Comparison of ENCODE assay signal across 8 mouse cellular contexts in the genomic region with DNA sequence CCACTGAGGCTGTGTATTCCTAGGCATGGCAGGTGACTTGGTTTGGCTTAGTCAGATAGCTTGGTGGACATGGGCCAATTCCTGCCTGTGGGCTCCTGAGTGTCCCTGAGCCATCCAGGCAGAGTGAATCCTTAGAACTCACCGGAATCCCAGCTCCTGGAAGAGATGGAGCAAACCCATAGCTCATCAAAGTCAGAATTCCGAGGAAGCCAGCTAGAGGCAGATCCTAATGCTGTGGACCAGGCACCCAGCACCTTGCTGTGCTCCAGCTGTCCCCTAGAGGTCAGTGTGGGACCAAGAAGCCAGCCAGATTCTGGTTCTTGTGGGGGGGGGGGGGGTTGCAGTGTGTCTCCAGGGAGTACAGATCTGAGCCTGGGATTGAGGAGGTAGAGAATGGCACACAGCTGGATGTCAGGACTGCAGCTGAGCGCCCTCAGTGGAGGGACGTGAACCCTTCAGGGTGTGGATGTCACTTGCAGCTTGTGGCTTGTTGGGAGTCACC. TPM values are rescaled to one million over a fixed set of nuclear protein-coding genes. Genes with fewer than 3 reads are reported as not detected.
DNase-seq lines count a peak whose midpoint lies in the region; ATAC-seq and TF ChIP-seq lines count a peak whose summit lies in the region.

No protein-coding gene starts in this region.

- no peak overlapping the region for H3K27ac ChIP-seq in bone marrow macrophage, adult 2 months (ENCODE audit: insufficient read depth, low read depth, low read length)
- H3K27ac ChIP-seq in hindbrain, embryonic 13.5 days = no peak overlapping the region
- H3K27ac ChIP-seq in midbrain, embryonic 16.5 days (ENCODE audit: low read length) = no peak overlapping the region

- H3K4me3 ChIP-seq in bone marrow macrophage, adult 2 months (ENCODE audit: insufficient read depth, low read length) = no peak overlapping the region
- no peak overlapping the region for H3K4me3 ChIP-seq in hindbrain, embryonic 13.5 days
- no peak overlapping the region for H3K4me3 ChIP-seq in midbrain, embryonic 16.5 days (ENCODE audit: low read depth, low read length)

- peaks cover 51% of the 10 kb centered on the region for H3K36me3 ChIP-seq in hindbrain, embryonic 13.5 days
- H3K36me3 ChIP-seq in midbrain, embryonic 16.5 days (ENCODE audit: control insufficient read depth, insufficient read depth, low read length) = peaks cover 11% of the 10 kb centered on the region; the same call in 1 of the 2 replicates

- H3K4me2 ChIP-seq in hindbrain, embryonic 13.5 days = no peak overlapping the region
- no peak overlapping the region for H3K4me2 ChIP-seq in midbrain, embryonic 16.5 days (ENCODE audit: low read length)

- 0 out of 2 replicates have a peak, but pooled peaks have one; percentile 53 for ATAC-seq in erythroblast, adult 5-6 weeks (replicated peaks; ENCODE audit: low FRiP score, poor library complexity, severe bottlenecking)
- ATAC-seq in hindbrain, embryonic 13.5 days (ENCODE audit: low FRiP score) = 0 out of 2 replicates have a peak, but pooled peaks have one; percentile 46
- ATAC-seq in midbrain, embryonic 16.5 days = peak; percentile 28; the same call in 1 of the 2 replicates

- no peaks in the 10 kb centered on the region for H3K9me3 ChIP-seq in hindbrain, embryonic 13.5 days
- H3K9me3 ChIP-seq in midbrain, embryonic 16.5 days (replicated peaks; ENCODE audit: control insufficient read depth, low read length, poor library complexity, severe bottlenecking) = no peaks in the 10 kb centered on the region

- no peaks in the 10 kb centered on the region for H3K27me3 ChIP-seq in hindbrain, embryonic 13.5 days
- no peaks in the 10 kb centered on the region for H3K27me3 ChIP-seq in midbrain, embryonic 16.5 days (ENCODE audit: control insufficient read depth, insufficient read depth, low read depth, low read length)

- DNase-seq in layer of hippocampus, adult 11-12 months (ENCODE audit: low spot score) = peak; percentile 80
- no peak for DNase-seq in layer of hippocampus, adult 9-10 months (ENCODE audit: low spot score)
- DNase-seq in left cerebral cortex, postnatal 10 days (ENCODE audit: extremely low spot score in 1 of 2, low spot score in 2 of 2) = peak; percentile 56 to 70
- DNase-seq in spleen, postnatal 4 days (ENCODE audit: low spot score in 2 of 2) = peak; percentile 60 to 79

- TF ChIP-seq POLR2A in bone marrow macrophage, adult 2 months (IDR thresholded peaks at IDR 0.05; ENCODE audit: borderline replicate concordance, low read depth, low read length) = no peak

- no peak overlapping the region for H3K9ac ChIP-seq in hindbrain, embryonic 13.5 days
- H3K9ac ChIP-seq in midbrain, embryonic 16.5 days (ENCODE audit: low read depth, low read length) = no peak overlapping the region

- intact Hi-C loops in left cerebral cortex, postnatal 10 days (cut with DNase I) = loop anchor here (1.0 kb wide), 1 partner anchor 61 kb away; no protein-coding TSS in a partner anchor

- H3K4me1 ChIP-seq in bone marrow macrophage, adult 2 months (ENCODE audit: control insufficient read depth, insufficient read depth, low read length) = peaks cover 14% of the 10 kb centered on the region
- peaks cover 11% of the 10 kb centered on the region; the same call in 1 of the 2 replicates for H3K4me1 ChIP-seq in hindbrain, embryonic 13.5 days (replicated peaks)
- no peaks in the 10 kb centered on the region for H3K4me1 ChIP-seq in midbrain, embryonic 16.5 days (ENCODE audit: control insufficient read depth, insufficient read depth, low read length)

- WGBS in hindbrain, embryonic 13.5 days = 16% methylated on average over 4 of the region's 4 CpGs
- 5% methylated on average over 4 of the region's 4 CpGs for WGBS in midbrain, embryonic 16.5 days

- TF ChIP-seq CTCF in bone marrow macrophage, adult 2 months (IDR thresholded peaks at IDR 0.05; ENCODE audit: low read depth, low read length) = peak; percentile 60

RNA-seq across cellular contexts. Expression of gene Rab11fip4, which starts 33.8 kb away (rescaled TPM):
- 0.11 and 0.32 TPM in 2 replicates for polyA plus RNA-seq in bone marrow macrophage, adult 2 months (2012; ENCODE audit: insufficient read depth, insufficient read length, missing spikeins)
- total RNA-seq in erythroblast, adult 5-6 weeks (2015; ENCODE audit: low replicate concordance) = 1.0 and 1.5 TPM in 2 replicates
- total RNA-seq in erythroblast, adult 5-6 weeks (2017; ENCODE audit: low replicate concordance) = 2.5 and 2.9 TPM in 2 replicates
- polyA plus RNA-seq in hindbrain, embryonic 13.5 days (2015; fragmentation: Nextera tagmentation; extraction: Ambion mirVana) = 26.1 and 26.9 TPM in 2 replicates
- total RNA-seq in left cerebral cortex, postnatal 10 days (2021) = 100 to 1,000 TPM; 173 to 174 TPM
- 27.8 and 29.4 TPM in 2 replicates for polyA plus RNA-seq in midbrain, embryonic 16.5 days (2015; fragmentation: Nextera tagmentation; extraction: Ambion mirVana)

Comparison
In these comparisons a context has a peak if more than half of its experiments do, and no peak if none do; other contexts are left out.
1. RNA of gene Rab11fip4, which starts 33.8 kb away (polyA plus RNA-seq): 27.8 to 29.4 TPM in midbrain, embryonic 16.5 days and 26.1 to 26.9 TPM in hindbrain, embryonic 13.5 days; 0.11 to 0.32 TPM in bone marrow macrophage, adult 2 months; every median in the first group is over 10 times any median in the second.
2. Peak in every context shown above with its lines, with median percentiles within 50 percentile points of each other: ATAC-seq.